Mouse (Mus musculus) cerebellum, adult 2 months (tissue): ENCODE measurements at regions not wholly inside any gene's neighbourhood (a gene's known extent, or its start where the extent isn't known, plus 50 kb on each side); places are given as distances from the start of the nearest gene placed in this dataset.

Experiments used
- CTCF ChIP-seq: fragments of 200-500 bp; IDR thresholded peaks from 2 replicates; pipeline ENCODE4 v1.5.1; 2011; ENCODE audit warnings: low read depth, mild to moderate bottlenecking, control low read depth, low read length, moderate library complexity, borderline replicate concordance; ENCODE audit not compliant: insufficient read depth
- POLR2A ChIP-seq: fragments of 200-500 bp; IDR thresholded peaks from 2 replicates; pipeline ENCODE4 v1.6.1; 2011; ENCODE audit warnings: low read length, control low read depth, borderline replicate concordance; ENCODE audit not compliant: insufficient read depth

GRCm38 (mm10) chr3:80285246-80285645, 400.9 kb downstream of the Fam198b start:
- no peak for TF ChIP-seq CTCF
- no peak for TF ChIP-seq POLR2A
